Mouse (Mus musculus) kidney, postnatal 0 days (tissue): ENCODE measurements around the gene Enpp3. TPM values are rescaled to one million over a fixed set of nuclear protein-coding genes. Genes with fewer than 3 reads are reported as not detected.

Experiments
- ATAC-seq: fragments of 200-750 bp; cut with Nextera tagmentation; replicated peaks from 2 replicates; pipeline ENCODE4 v1.8.0; 2017; ENCODE audit warnings: low read depth, moderate number of reproducible peaks, moderate TSS enrichment, moderate library complexity; ENCODE audit not compliant: low FRiP score
- DNase-seq: peaks from one replicate; pipeline ENCODE4 v3.0.0-alpha.2; 2016; ENCODE audit warnings: low spot score
- H3K27ac ChIP-seq: fragments of 300-500 bp; sonication (generic); 2 replicates; pipeline ENCODE4 v1.5.1; 2014; ENCODE audit warnings: mild to moderate bottlenecking
- H3K27me3 ChIP-seq: fragments of 300-500 bp; sonication (generic); 2 replicates; pipeline ENCODE4 v1.6.1; 2014; ENCODE audit warnings: low read length, mixed read lengths; ENCODE audit not compliant: insufficient read depth
- H3K36me3 ChIP-seq: fragments of 300-500 bp; sonication (generic); 2 replicates; pipeline ENCODE4 v1.6.1; 2014; ENCODE audit warnings: low read length, mixed read lengths; ENCODE audit not compliant: insufficient read depth
- H3K4me1 ChIP-seq: fragments of 300-500 bp; sonication (generic); replicated peaks from 2 replicates; pipeline ENCODE4 v1.6.1; 2014; ENCODE audit warnings: antibody characterized with exemption, low read length, mixed read lengths; ENCODE audit not compliant: insufficient read depth
- H3K4me2 ChIP-seq: fragments of 300-500 bp; sonication (generic); 2 replicates; pipeline ENCODE4 v1.6.1; 2014; ENCODE audit warnings: mild to moderate bottlenecking, low read length, moderate library complexity, mixed read lengths
- H3K4me3 ChIP-seq: fragments of 300-500 bp; sonication (generic); replicated peaks from 2 replicates; pipeline ENCODE4 v1.5.1; 2014; ENCODE audit warnings: low read depth, low read length
- H3K9ac ChIP-seq: fragments of 300-500 bp; sonication (generic); 2 replicates; pipeline ENCODE4 v1.6.1; 2014; ENCODE audit warnings: low read depth, low read length
- H3K9me3 ChIP-seq: fragments of 300-500 bp; sonication (generic); replicated peaks from 2 replicates; pipeline ENCODE4 v1.6.1; 2016; ENCODE audit warnings: low read length, inconsistent platforms, mixed read lengths
- CTCF ChIP-seq: IDR thresholded peaks from 2 replicates; pipeline ENCODE4 v1.5.1; 2016; ENCODE audit warnings: antibody characterized with exemption, low read depth, mild to moderate bottlenecking, moderate library complexity
- WGBS: fragments of 180-500 bp; shearing (Covaris S2); extraction: QIAGEN DNeasy Blood & Tissue Kit; methylation state at CpG from one replicate; pipeline ENCODE4 v1.1.7; 2014; 5-methylcytosine and 5-hydroxymethylcytosine counted together
- polyA plus RNA-seq: library from polyadenylated mRNA; unstranded; fragments of >200 nt; fragmentation: Nextera tagmentation; extraction: Ambion mirVana; gene quantifications from 2 replicates; pipeline ENCODE4 v1.2.1, GENCODE M21; 2015

Gene Enpp3
- polyA plus RNA-seq, 1 experiment from 2014 or later = 4.0 TPM

DNA sequence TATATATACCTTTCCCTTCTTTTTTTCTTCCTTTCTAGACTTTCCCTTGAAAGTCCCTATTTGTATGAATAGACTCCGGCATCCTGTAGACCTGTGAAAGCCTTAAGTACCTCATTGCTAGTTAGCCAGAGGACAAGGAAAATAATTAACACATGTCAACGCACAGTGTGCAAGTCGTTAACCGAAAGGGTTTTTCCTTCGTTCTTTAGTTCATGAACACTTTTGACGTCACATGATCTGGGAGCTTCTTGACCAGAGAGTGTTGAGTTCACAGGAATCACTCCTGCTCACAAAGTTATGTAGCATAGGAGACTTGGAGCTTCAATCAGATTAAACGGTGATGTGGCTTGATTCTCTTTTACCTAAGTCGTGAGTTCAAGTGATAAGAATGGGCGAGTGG is 10.3 kb downstream of the Enpp3 start:
- peak; percentile 20 for DNase-seq
- no peak for TF ChIP-seq CTCF
- 80% methylated on average over 9 of the region's 9 CpGs for WGBS
- H3K4me3 ChIP-seq = no peak overlapping the region
- H3K9me3 ChIP-seq = no peaks in the 10 kb centered on the region
- H3K4me2 ChIP-seq = no peak overlapping the region
- no peaks in the 10 kb centered on the region for H3K27me3 ChIP-seq
- peaks cover 9% of the 10 kb centered on the region; the same call in 1 of the 2 replicates for H3K4me1 ChIP-seq
- H3K36me3 ChIP-seq = no peaks in the 10 kb centered on the region
- no peak overlapping the region for H3K27ac ChIP-seq
- H3K9ac ChIP-seq = no peak overlapping the region
- peak; percentile 49; the same call in 1 of the 2 replicates for ATAC-seq

- 69% methylated on average over 14 of the region's 15 CpGs for WGBS
- no peak for TF ChIP-seq CTCF
- DNase-seq = no peak
Observed at GRCm38 (mm10) chr10:24831377-24832095, 11.1 kb downstream of the Enpp3 start.

GRCm38 (mm10) chr10:24830448-24830847 is 12.2 kb downstream of the Enpp3 start:
- Histone ChIP-seq H3K9me3 (no peaks in the 10 kb centered on the region), H3K27ac (no peak overlapping the region), H3K36me3 (no peaks in the 10 kb centered on the region), H3K4me1 (peaks cover 9% of the 10 kb centered on the region; the same call in 1 of the 2 replicates), H3K4me2 (no peak overlapping the region), H3K9ac (no peak overlapping the region), H3K27me3 (no peaks in the 10 kb centered on the region), H3K4me3 (no peak overlapping the region)
- ATAC-seq (no peak), DNase-seq (no peak)
- no peak for TF ChIP-seq CTCF
- WGBS = 88% methylated on average over 5 of the region's 5 CpGs

More at GRCm38 (mm10) chr10:24831377-24832095, 11.1 kb downstream of the Enpp3 start:
- no peaks in the 10 kb centered on the region for H3K9me3 ChIP-seq
- no peak overlapping the region for H3K9ac ChIP-seq
- no peak overlapping the region for H3K4me3 ChIP-seq
- H3K4me2 ChIP-seq = no peak overlapping the region
- peak; percentile 66 for ATAC-seq
- H3K27ac ChIP-seq = no peak overlapping the region
- peaks cover 9% of the 10 kb centered on the region; the same call in 1 of the 2 replicates for H3K4me1 ChIP-seq
- H3K27me3 ChIP-seq = no peaks in the 10 kb centered on the region
- H3K36me3 ChIP-seq = no peaks in the 10 kb centered on the region

DNA sequence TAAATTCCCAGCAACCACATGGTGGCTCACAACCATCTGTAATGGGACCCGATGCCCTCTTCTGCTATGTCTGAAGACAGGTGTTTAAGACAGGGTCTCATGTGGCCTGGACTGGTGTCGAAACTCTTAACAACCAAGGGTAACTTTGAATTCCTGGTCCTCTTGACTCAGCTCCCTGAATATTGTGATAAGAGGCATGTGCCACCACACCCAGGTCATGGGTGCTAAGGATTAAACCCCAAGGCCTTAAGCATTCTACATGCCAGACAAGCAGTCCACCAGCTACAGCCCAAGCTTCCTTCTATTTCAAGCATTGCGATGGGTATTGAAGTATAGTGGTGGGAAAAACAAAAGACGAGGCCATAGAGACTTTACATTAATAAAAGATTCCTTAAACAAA is 14.5 kb downstream of the Enpp3 start:
- DNase-seq (no peak), ATAC-seq (no peak)
- no peak overlapping the region for H3K4me3 ChIP-seq
- no peak overlapping the region for H3K4me2 ChIP-seq
- no peak for TF ChIP-seq CTCF
- H3K9ac ChIP-seq = no peak overlapping the region
- no peaks in the 10 kb centered on the region for H3K27me3 ChIP-seq
- H3K36me3 ChIP-seq = no peaks in the 10 kb centered on the region
- H3K9me3 ChIP-seq = no peaks in the 10 kb centered on the region
- H3K4me1 ChIP-seq = 0 out of 2 replicates have a peak, but pooled peaks cover 6% of the 10 kb centered on the region
- H3K27ac ChIP-seq = no peak overlapping the region
- 93% methylated on average over 4 of the region's 4 CpGs for whole genome bisulfite sequencing

DNA sequence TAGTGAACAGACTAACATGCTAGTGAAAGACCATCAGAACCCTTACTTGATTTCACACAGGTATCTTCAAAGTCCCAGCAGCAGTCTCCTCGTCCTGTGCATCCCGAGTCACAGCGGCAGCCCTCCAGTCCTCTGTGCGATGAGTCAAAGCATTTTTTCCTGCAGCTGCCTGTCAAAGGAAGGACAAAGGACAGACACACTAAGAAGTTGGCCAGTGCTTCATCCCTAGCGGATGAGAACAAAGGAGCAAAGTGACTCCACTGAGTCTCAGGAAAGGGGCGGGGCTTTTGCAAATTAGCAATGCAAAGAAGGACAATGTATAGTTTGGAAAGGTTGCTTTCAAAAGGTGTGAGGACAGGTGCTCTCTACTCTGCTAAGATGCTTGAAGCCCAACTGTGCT is 16.5 kb downstream of the Enpp3 start:
- H3K4me2 ChIP-seq = no peak overlapping the region
- no peaks in the 10 kb centered on the region for H3K36me3 ChIP-seq
- H3K4me1 ChIP-seq = 0 out of 2 replicates have a peak, but pooled peaks cover 6% of the 10 kb centered on the region
- ATAC-seq (no peak), DNase-seq (no peak)
- H3K27ac ChIP-seq = no peak overlapping the region
- TF ChIP-seq CTCF = no peak
- 61% methylated on average over 6 of the region's 6 CpGs for WGBS
- no peak overlapping the region for H3K4me3 ChIP-seq
- no peak overlapping the region for H3K9ac ChIP-seq
- no peaks in the 10 kb centered on the region for H3K9me3 ChIP-seq
- no peaks in the 10 kb centered on the region for H3K27me3 ChIP-seq

DNA sequence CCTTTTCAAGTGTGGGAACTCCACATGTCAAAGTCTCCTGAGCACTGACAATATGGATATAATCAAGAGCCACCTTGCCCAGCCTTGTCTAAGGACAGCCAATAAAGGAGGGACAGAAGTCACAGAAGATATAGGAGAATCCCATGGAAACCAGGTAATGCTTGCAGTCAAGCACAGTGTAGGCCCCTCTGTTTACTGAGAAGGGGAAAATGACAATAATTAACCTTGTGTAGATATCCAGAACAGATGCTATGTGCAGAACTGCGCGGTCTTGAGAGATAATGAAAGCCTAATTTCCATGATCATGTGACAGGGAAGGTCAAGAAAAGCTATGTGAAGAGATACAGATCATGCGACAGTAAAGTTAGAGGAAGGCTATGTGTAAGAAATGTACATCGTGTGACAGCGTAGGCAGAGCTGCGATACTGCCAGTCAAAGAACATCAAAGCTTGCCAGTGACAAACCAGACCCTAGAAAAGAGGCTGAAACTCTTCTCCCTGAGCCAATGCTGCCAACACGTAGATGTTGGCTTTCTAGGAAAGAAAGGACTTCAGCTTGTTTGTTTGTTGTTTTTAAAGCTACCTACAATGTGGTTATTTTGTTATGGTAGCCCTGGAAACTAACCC is 17.1 kb downstream of the Enpp3 start:
- Histone ChIP-seq H3K36me3 (no peaks in the 10 kb centered on the region), H3K9ac (no peak overlapping the region), H3K27me3 (no peaks in the 10 kb centered on the region), H3K4me1 (0 out of 2 replicates have a peak, but pooled peaks cover 6% of the 10 kb centered on the region), H3K27ac (no peak overlapping the region), H3K4me3 (no peak overlapping the region), H3K4me2 (no peak overlapping the region), H3K9me3 (no peaks in the 10 kb centered on the region)
- DNase-seq = no peak
- no peak for TF ChIP-seq CTCF
- no peak for ATAC-seq
- 89% methylated on average over 7 of the region's 7 CpGs for WGBS
